Mouse (Mus musculus): Measurements from ENCODE around the gene Slc47a1.

GRCm38 (mm10) chr11:61366517-61367273, 11.4 kb downstream of the Slc47a1 start:
- TF ChIP-seq CTCF (IDR thresholded peaks at IDR 0.05; ENCODE audit: low read depth) (no peak), EP300 (IDR thresholded peaks at IDR 0.05; ENCODE audit: low read depth) (peak; percentile 77)

Data from heart, postnatal 0 days (tissue).